Mouse (Mus musculus) lung, embryonic 15.5 days (tissue): ENCODE measurements around the gene Cyp4x1. TPM values are rescaled to one million over a fixed set of nuclear protein-coding genes. Genes with fewer than 3 reads are reported as not detected.
"Not testable (repeated sequence)": the region's sequence is repeated elsewhere in the genome, so short reads cannot be mapped to it uniquely, and the experiment has no call there.

Experiments
- ATAC-seq: fragments of 200-750 bp; cut with Nextera tagmentation; 2 replicates; pipeline ENCODE4 v1.8.0; 2017; ENCODE audit warnings: moderate number of reproducible peaks, borderline replicate concordance; ENCODE audit not compliant: low FRiP score, low TSS enrichment; ENCODE audit errors: extremely low read depth
- H3K27ac ChIP-seq: fragments of 300-500 bp; sonication (generic); 2 replicates; pipeline ENCODE4 v1.5.1; 2015; ENCODE audit warnings: moderate library complexity, mild to moderate bottlenecking, inconsistent platforms
- H3K27me3 ChIP-seq: fragments of 300-500 bp; sonication (generic); 2 replicates; pipeline ENCODE4 v1.6.1; 2015; ENCODE audit warnings: inconsistent platforms
- H3K36me3 ChIP-seq: fragments of 300-500 bp; sonication (generic); 2 replicates; pipeline ENCODE4 v1.6.1; 2015; ENCODE audit warnings: inconsistent platforms
- H3K4me1 ChIP-seq: fragments of 300-500 bp; sonication (generic); 2 replicates; pipeline ENCODE4 v1.6.1; 2015; ENCODE audit warnings: inconsistent platforms
- H3K4me2 ChIP-seq: fragments of 300-500 bp; sonication (generic); 2 replicates; pipeline ENCODE4 v1.6.1; 2015; ENCODE audit warnings: inconsistent platforms, mild to moderate bottlenecking, moderate library complexity
- H3K4me3 ChIP-seq: fragments of 300-500 bp; sonication (generic); 2 replicates; pipeline ENCODE4 v1.5.1; 2015; ENCODE audit warnings: mild to moderate bottlenecking, inconsistent platforms
- H3K9ac ChIP-seq: fragments of 300-500 bp; sonication (generic); 2 replicates; pipeline ENCODE4 v1.6.1; 2015; ENCODE audit warnings: inconsistent platforms
- H3K9me3 ChIP-seq: fragments of 300-500 bp; sonication (generic); 2 replicates; pipeline ENCODE4 v1.6.1; 2016; ENCODE audit warnings: inconsistent platforms
- WGBS: fragments of 180-500 bp; shearing (Covaris S2); methylation state at CpG from one replicate; pipeline ENCODE4 v1.1.7; 2015; 5-methylcytosine and 5-hydroxymethylcytosine counted together
- polyA plus RNA-seq: library from polyadenylated mRNA; unstranded; fragments of >200 nt; fragmentation: Nextera tagmentation; extraction: Ambion mirVana; gene quantifications from 2 replicates; pipeline ENCODE4 v1.2.1, GENCODE M21; 2015

Gene Cyp4x1
- polyA plus RNA-seq = 0.06 TPM in 1 of 2 replicates, not detected in the other

DNA sequence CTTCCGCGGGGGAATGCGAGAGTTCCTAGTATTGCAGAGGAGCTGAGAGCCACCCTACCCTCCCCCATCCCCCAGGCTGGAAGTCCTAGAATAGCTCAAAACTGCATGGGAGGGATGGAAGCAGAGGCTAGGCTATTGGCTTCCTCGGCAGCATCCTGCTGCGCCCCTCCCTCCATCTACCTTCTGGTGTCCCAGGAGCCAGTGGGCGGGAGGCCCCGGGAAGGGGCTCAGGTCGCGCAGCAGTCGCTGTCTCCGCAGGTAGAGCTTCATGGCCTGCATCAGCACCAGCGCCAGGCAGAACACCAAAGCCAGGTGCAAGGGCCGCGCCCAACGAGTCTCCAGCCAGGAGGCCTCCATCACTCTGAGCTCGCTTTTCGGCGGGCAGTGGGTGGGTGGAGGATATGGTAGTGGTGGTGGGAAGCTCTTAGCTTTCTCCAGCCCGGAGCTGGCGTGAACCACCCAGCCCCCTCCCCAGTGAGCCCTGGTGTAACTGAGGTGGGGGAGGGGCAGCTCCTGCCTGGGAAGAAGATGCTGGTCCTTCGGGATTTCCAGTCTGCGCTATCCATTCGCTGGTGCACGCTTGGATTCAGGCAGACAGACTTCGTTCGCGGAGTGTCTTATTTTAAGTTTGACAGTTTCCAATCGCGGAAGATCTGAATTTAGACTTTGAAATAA, at the start of gene Cyp4x1:
TSS of gene Cyp4x1 (minus strand) at position 661 of the 675 bp plus-strand sequence.
- Histone ChIP-seq H3K9ac (no peak within 1 kb of the TSS), H3K4me1 (peaks cover 3% of the 10 kb centered on the region; the same call in 1 of the 2 replicates), H3K36me3 (no peaks in the 10 kb centered on the region), H3K9me3 (no peaks in the 10 kb centered on the region), H3K27me3 (peaks cover 28% of the 10 kb centered on the region), H3K4me2 (no peak within 1 kb of the TSS), H3K4me3 (no peak within 1 kb of the TSS), H3K27ac (no peak within 1 kb of the TSS)
- WGBS = 2% methylated on average over 29 of the region's 29 CpGs
- no peak for ATAC-seq

DNA sequence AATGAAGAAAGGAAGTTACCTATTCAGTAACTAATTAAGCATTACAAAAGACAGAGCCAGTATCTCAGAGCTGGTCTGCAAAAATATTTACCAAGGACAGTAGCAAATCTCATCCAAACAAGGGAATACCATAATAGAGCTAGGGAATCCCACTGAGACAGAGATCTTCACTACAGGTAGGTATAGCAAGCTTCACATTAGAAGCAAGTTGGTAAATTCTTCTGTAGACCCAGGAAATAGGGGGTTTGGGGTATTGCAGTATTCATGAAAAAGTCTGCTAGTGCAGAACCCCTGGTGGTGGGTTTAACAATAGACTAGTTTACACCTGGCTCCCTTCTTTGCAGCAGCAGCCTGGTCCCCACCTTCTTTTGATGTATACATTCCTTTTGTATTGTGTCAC, 42.1 kb upstream of the Cyp4x1 start:
- H3K27me3 ChIP-seq, H3K9me3 ChIP-seq, H3K36me3 ChIP-seq, H3K4me2 ChIP-seq, H3K4me1 ChIP-seq, H3K27ac ChIP-seq, ATAC-seq, H3K9ac ChIP-seq, H3K4me3 ChIP-seq: not testable (repeated sequence)

DNA sequence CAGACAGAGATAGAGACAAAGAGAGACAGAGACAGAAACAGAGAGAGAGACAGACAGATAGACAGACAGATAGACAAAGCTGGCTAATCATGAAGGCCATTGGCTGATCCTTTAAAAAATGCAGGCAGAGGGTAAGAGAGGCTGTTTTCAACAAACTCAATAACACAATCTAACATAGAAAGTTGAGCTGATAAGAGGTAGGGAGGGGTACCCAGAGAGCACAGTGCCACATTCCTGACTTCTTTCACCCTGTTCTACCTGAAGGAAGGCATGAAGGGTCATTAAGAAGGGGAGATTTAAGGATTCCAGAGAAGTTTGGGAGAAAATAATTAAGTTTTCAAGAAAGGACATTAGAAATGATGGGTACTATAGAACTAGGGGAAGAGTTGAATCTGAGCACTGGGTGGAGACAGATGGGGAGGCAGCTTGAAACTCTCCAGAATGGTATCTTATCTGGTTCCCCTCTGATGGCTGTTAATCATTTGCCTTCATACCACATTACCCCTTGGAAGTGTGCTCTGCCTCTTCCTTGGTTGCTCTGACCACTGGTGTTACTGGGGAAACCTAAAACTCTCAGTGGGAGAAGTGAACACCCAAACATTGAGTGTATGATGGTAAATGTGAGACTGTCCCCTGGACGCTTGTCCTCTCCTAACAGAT, 40.7 kb upstream of the Cyp4x1 start:
- Histone ChIP-seq H3K4me2 (no peak overlapping the region), H3K4me3 (no peak overlapping the region), H3K27me3 (no peaks in the 10 kb centered on the region), H3K9ac (no peak overlapping the region), H3K27ac (no peak overlapping the region), H3K36me3 (no peaks in the 10 kb centered on the region), H3K9me3 (no peaks in the 10 kb centered on the region), H3K4me1 (no peaks in the 10 kb centered on the region)
- no peak for ATAC-seq
- 52% methylated on average over 1 of the region's 1 CpGs for WGBS

DNA sequence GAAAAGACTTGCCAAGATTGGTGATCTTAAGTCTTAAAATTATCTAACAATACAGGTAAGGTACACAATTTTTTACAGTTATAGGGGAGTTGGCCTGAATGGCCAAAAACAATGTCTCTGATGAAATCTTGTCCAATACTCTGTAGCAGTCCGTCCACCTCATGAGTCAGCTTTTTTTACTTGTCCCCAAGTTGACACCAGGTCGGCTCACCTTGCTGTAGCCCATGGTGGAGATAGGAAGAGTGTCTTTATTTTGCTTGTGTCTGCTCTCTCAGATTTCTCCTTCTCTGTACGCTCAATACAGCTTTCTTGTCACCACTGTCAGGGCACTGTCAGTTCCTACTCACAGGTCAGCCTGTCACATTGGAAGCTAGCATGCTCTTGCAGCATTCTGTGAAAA, 24.9 kb upstream of the Cyp4x1 start:
- not testable (repeated sequence) for H3K27ac ChIP-seq, H3K4me2 ChIP-seq, H3K27me3 ChIP-seq, ATAC-seq, H3K9me3 ChIP-seq, H3K4me1 ChIP-seq, H3K9ac ChIP-seq, H3K36me3 ChIP-seq, H3K4me3 ChIP-seq
- 71% methylated on average over 3 of the region's 3 CpGs for WGBS

DNA sequence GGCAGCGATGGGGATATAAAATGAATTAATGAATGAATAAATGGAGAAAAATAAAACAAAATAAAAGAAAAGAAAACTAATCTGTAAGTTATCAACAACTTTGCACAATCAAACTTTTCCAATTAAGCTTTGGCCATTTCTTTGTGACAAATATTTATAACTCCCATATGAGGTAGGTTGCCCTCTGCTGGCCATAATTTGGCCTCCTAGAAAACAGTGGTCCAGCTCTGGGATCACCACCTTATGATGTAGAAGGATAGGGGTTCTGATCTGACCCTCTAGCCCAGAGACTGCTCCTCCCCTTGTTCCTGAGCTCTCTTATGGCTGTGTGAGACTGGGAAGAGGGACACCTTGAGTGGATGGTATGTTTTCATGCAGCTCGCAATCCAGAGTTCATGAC, 20.6 kb upstream of the Cyp4x1 start:
- Histone ChIP-seq H3K9me3 (no peaks in the 10 kb centered on the region), H3K27ac (no peak overlapping the region), H3K4me1 (no peaks in the 10 kb centered on the region), H3K27me3 (no peaks in the 10 kb centered on the region), H3K4me2 (no peak overlapping the region), H3K4me3 (no peak overlapping the region), H3K36me3 (no peaks in the 10 kb centered on the region), H3K9ac (no peak overlapping the region)
- 91% methylated on average over 2 of the region's 2 CpGs for WGBS
- no peak for ATAC-seq

DNA sequence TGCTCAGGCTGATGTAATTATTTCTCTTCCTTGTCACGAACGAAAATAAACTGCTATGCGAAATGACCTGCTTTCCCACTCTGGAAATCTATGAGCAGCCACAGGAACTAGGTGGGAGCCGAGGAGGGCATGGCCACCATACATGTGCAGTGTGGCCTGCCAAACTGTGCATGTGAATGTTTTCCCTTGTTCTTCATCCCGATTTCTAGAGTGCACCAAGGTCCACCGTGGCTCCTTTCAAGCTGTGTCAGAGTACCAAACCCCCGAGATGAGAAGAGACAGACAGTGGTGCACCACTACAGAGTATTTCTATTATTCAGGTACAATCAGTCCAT, 182 bp upstream of the Cyp4x1 start:
- peaks cover 3% of the 10 kb centered on the region; the same call in 1 of the 2 replicates for H3K4me1 ChIP-seq
- no peak overlapping the region for H3K4me3 ChIP-seq
- H3K27ac ChIP-seq = no peak overlapping the region
- H3K36me3 ChIP-seq = no peaks in the 10 kb centered on the region
- no peak overlapping the region for H3K4me2 ChIP-seq
- H3K27me3 ChIP-seq = peaks cover 28% of the 10 kb centered on the region
- ATAC-seq = no peak
- H3K9ac ChIP-seq = no peak overlapping the region
- WGBS = 19% methylated on average over 7 of the region's 7 CpGs
- H3K9me3 ChIP-seq = no peaks in the 10 kb centered on the region

DNA sequence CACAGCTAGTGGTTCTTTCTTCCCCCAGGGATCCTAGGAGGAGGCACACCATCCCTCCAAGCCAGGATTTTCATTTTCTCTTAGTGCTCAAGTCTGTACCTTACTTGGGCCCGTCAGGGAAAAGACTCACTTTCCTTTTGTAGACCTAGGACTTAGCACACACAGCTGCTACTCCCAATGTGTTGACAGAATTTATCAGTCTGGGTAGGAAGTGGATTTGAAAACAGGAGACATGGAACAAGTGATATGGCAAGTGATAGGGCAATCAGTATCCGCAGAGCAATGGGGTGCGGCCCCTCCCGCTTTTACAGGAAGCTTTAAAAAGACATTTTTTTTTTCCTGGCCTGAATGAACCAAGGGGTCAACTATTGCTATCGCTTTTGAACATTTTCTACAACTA, 996 bp downstream of the Cyp4x1 start:
- Histone ChIP-seq H3K4me1 (peaks cover 3% of the 10 kb centered on the region; the same call in 1 of the 2 replicates), H3K9me3 (no peaks in the 10 kb centered on the region), H3K27ac (no peak overlapping the region), H3K4me3 (no peak overlapping the region), H3K36me3 (no peaks in the 10 kb centered on the region), H3K4me2 (no peak overlapping the region), H3K27me3 (peaks cover 28% of the 10 kb centered on the region), H3K9ac (no peak overlapping the region)
- no peak for ATAC-seq
- WGBS = 8% methylated on average over 5 of the region's 5 CpGs

DNA sequence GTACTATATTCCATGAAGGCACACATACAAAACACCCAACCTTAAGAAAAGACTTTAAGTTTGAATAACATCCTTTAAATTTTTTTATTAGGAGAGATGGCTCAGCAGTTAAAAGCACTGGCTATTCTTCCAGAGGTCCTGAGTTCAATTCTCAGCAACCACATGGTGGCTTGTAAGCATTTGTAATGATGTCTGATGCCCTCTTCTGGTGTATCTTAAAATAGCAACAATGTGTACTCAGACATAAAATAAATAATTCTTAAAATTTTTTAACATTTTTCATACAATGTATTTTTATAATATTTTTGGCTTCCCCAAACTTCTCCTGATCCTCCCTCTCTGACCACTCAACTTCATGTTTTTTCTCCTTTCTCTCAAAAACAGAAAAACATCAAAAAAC, 9.4 kb downstream of the Cyp4x1 start:
- ATAC-seq = no peak
- Histone ChIP-seq H3K4me1 (no peaks in the 10 kb centered on the region), H3K27ac (no peak overlapping the region), H3K4me3 (no peak overlapping the region), H3K9ac (no peak overlapping the region), H3K27me3 (no peaks in the 10 kb centered on the region), H3K9me3 (no peaks in the 10 kb centered on the region), H3K4me2 (no peak overlapping the region), H3K36me3 (no peaks in the 10 kb centered on the region)

DNA sequence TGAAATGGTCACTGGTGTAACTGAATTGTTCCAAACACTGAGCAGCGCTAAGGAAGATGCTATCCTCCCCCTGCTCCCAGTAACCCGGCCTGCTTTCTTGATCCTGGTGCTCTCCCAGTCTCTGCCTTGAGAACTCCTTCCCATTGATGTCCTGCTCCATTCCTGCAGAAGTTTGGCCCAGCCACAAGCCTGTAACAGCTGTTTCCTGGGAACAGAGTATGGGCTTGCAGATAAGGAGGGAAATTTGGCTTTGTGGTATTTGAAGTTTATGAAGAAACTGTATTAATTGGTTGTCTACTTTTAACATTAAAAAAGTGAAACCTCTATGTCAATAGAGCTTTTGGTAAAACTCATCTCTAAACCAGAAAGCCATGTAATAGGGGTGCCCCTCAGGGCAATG, 10.6 kb downstream of the Cyp4x1 start:
- Histone ChIP-seq H3K4me2 (no peak overlapping the region), H3K27ac (no peak overlapping the region), H3K9me3 (no peaks in the 10 kb centered on the region), H3K9ac (no peak overlapping the region), H3K27me3 (no peaks in the 10 kb centered on the region), H3K4me1 (no peaks in the 10 kb centered on the region), H3K4me3 (no peak overlapping the region), H3K36me3 (no peaks in the 10 kb centered on the region)
- WGBS = 49% methylated on average over 2 of the region's 2 CpGs
- no peak for ATAC-seq

DNA sequence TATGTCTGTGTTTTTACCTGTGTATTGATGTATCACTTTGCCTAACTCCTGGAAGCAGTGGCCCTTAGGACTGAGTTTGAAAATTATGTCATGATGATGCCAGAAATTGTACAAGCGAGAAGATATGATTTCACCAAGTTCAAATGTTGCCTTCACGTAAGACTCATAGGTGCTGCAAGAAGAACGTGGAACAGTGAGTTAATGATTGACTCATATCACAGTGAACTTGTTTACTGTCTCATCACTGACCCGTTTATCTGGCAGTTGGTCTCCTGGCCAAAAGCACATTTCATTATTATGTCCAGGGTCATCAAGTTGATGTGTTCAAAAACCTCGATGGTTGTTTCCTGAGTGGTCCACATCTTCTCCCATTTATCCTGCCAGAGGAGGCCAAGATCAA, 12.5 kb downstream of the Cyp4x1 start:
- H3K36me3 ChIP-seq = no peaks in the 10 kb centered on the region
- no peak overlapping the region for H3K9ac ChIP-seq
- H3K4me2 ChIP-seq = no peak overlapping the region
- WGBS = 60% methylated on average over 5 of the region's 5 CpGs
- no peak for ATAC-seq
- H3K4me3 ChIP-seq = no peak overlapping the region
- no peaks in the 10 kb centered on the region for H3K27me3 ChIP-seq
- H3K4me1 ChIP-seq = no peaks in the 10 kb centered on the region
- H3K9me3 ChIP-seq = no peaks in the 10 kb centered on the region
- no peak overlapping the region for H3K27ac ChIP-seq

DNA sequence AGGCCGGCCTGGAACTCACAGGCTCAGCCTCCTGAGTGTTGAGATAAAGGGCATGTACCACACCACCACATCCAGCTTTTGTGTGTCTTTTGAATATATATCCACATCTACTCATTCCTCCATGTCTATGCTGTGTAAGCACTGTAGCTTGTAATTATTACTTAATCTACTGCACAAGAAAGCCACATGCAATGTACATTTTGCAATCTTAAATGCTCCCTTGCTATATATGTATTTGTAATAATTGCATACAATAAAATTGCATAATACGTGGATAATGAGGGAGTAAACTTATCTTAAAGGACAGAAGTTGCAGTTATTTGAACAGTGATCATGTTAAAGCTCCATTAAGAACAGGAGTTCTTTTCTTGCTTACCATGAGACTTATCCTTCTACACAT, 12.9 kb downstream of the Cyp4x1 start:
- no peaks in the 10 kb centered on the region for H3K27me3 ChIP-seq
- no peak overlapping the region for H3K4me2 ChIP-seq
- WGBS = 63% methylated on average over 2 of the region's 2 CpGs
- no peaks in the 10 kb centered on the region for H3K4me1 ChIP-seq
- H3K9me3 ChIP-seq = no peaks in the 10 kb centered on the region
- H3K9ac ChIP-seq = no peak overlapping the region
- no peak overlapping the region for H3K27ac ChIP-seq
- H3K4me3 ChIP-seq = no peak overlapping the region
- no peak for ATAC-seq
- H3K36me3 ChIP-seq = no peaks in the 10 kb centered on the region

DNA sequence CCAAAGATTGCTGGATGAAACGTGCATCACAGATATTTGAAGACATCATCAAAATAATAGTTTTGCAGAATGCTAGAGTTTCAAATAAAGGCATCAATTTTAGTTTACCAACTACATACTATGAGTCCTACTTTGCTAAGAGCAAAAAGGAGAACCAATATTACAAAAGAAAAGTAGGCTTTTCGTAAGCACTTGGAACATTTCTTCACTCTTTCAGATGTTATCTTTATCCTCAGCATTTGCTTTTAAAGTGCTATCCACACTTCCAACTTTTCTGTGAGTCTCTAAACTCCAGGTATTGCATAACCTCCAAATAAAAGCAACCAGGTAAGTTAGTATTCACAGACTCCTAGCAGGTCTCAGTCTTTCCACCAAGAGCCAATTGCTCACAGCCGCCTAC, 14.4 kb downstream of the Cyp4x1 start:
- no peak for ATAC-seq
- Histone ChIP-seq H3K27ac (no peak overlapping the region), H3K27me3 (no peaks in the 10 kb centered on the region), H3K4me1 (no peaks in the 10 kb centered on the region), H3K9ac (no peak overlapping the region), H3K4me2 (no peak overlapping the region), H3K4me3 (no peak overlapping the region), H3K36me3 (no peaks in the 10 kb centered on the region), H3K9me3 (no peaks in the 10 kb centered on the region)
- 79% methylated on average over 3 of the region's 3 CpGs for WGBS
